Mouse (Mus musculus) cerebellum, adult 18-20 months (tissue): ENCODE data around the gene Amd1.

Experiments used
- DNase-seq, 2 experiments: peaks; one replicate each; pipeline ENCODE4 v3.0.0; 2021

Amd1 gene

GRCm38 (mm10) chr10:40302140-40302985 lies at the start of gene Amd1:
Gene Amd1 (minus strand): TSS chr10:40302186.
- DNase-seq, result peak; percentile 100

DNA sequence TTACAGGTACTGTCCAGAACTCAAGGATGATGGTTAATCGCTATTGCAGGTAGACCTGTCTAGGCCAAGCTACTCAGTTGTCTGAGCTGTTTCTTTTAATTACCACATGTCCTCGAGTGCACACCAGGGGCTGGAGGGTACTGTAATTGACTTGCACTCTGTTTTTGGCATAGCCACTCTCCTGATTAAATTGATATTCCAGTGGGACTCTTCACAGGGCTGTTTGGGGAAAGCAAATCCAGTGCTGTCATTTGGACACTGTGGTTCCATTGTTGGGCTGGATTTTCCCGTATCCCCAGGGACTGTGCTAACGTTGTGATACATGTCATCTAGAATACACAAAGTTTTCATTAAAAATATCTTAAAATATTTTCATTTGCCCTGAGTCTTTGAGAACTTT lies 49.2 kb upstream of the Amd1 start:
- no peak for DNase-seq

DNA sequence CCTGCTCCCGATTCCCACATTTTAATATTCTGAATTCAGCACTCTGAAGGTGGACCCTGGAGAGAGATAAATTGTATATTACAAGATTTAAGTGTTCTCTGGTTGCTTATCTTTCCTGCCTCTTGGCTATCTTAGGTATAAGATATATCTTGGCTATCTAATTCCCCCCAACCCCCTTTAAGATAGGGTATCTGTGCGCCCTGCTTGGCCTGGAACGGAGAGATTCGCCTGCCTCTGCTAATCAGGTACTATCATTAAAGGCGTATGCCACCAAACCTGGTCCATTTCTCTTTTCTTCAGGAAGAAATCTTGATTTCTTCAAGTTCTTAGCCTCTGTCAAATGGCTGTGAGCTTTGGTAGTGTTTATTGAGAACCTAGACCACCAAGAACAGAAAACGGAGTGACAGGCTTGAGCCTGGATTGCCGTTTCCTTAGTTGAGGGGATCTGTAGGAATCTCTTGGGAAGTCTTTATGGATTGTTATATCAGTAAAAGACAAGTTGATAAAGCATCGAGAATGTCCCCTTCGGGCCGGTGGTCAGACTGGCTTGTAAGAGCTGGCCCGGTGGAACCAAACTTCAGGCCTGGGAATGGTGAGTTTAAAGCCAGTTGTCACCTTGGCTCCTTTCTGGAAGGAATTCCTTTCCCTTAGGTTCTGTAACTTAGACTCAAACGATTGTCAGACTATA lies 48.4 kb upstream of the Amd1 start:
- no peak for DNase-seq

GRCm38 (mm10) chr10:40349631-40350177 lies 47.7 kb upstream of the Amd1 start:
- peak; percentile 57 to 62 for DNase-seq

GRCm38 (mm10) chr10:40348566-40349536 lies 46.9 kb upstream of the Amd1 start:
- DNase-seq, result peak; percentile 95 to 99

DNA sequence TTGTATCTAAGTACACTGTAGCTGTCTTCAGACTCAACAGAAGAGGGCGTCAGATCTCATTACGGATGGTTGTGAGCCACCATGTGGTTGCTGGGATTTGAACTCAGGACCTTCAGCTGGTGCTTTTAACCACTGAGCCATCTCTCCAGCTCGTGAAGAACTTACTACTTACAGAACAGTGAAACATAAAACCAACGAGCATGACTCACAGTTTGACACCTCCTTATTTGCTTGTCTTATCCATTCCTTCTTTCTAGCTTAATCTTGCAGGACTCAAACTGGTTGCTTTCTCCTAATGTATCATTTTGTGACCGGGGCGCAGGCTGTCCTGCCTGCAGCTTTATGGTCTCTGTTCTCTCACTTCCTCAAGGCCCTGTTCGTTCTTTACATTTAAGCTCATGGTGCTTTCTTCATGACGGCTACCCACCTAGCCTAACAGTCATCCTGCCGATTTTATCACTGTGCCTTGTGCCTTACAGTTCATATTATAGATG lies 45.5 kb upstream of the Amd1 start:
- no peak for DNase-seq

DNA sequence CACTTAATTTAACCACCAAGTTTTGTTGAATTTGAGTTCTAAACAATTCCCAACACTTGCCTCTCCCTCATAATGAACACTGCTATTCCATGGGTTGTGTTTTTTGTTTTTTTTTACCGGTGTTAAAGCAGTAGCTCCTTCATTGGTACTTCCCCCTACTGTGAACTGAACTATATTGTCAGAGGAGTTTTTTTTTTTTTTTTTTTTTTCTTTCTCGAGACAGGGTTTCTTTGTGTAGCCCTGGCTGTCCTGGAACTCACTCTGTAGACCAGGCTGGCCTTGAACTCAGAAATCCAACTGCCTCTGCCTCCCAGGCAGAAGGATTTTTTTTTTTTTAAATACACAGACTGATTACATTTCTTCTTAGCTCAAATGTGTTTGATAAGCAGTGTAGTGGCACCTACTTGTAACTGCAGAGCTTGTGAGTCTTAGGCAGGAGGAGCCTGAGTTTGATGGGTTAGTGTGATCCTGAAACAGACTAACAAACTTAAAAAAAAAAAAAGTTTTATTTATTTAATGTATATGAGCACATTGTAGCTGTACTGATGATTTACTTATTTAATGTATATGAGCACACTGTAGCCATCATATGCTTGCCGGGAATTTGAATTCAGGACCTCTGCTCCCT lies 44.9 kb upstream of the Amd1 start:
- no peak for DNase-seq

DNA sequence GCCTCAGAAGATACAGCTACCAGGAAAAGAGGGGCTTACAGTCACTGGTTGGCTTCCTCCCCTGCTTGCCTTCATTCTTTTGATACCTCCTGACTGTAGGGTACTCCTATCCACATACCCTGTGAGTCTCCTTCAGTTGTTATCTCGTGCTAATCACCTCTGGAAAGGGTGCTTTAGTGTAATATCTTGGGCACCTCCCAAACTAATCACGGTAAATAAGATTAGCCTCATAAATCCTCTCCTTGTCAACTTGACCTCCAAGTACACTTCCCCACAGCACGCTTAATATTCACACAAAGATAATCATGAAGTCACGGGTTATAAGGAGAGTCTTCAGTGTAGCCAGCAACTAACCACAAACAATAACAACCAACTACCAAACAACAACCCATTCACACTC lies 40.0 kb upstream of the Amd1 start:
- DNase-seq, result no peak

DNA sequence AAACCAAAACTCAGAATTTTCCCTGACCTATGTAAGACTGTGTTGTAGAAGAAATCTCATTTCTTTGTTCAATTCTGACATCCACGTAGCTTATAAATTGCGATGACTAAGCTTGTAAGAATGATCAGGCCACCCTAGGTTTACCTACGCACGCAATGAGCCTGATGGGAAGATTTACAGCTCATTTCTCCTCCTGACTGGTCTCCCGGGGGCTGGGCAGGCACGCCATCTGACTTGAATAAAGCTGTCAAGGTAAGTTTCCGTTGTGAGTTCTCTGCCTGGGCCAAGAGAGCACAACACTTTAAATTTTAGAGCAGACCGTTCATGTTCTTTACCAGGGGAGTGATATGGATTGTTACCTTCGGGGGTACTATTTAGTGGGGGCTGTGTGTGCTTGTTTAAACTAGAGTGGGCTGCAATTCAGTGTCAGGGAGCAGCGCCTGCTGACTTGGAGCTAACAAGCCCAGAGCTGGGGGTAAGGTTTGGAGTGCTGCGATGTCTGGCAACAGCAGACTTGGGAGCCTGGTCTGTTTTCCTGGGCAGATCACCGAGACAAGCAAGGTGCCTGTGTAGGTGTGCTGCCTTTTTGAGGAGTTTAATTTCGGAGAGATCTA lies 37.5 kb upstream of the Amd1 start, which contains the start of gene Cdk19:
Gene Cdk19 (plus strand): TSS at position 214 of the 614 bp plus-strand sequence.
- no peak for DNase-seq

- DNase-seq, result no peak
These were observed 30.9 kb upstream of the Amd1 start for GRCm38 (mm10) chr10:40332864-40333263.

DNA sequence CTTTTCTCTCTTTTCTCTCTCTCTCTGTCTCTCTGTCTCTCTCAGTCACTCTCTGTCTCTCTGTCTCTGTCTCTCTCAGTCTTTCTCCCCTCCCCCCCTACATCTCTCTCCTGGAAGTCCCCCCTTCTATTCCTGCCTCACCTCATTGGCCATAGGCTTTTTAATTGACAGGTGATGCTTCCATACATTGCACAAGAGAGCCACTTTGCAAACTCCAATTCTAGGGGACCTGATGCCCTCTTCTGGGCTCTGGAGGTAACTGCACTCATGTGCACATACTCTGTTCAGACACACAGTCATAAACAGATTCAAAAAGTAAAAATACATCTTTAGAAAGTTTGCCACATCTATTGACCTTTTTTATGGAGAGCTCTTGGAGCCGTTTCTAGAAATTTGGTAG lies 28.3 kb upstream of the Amd1 start:
- no peak for DNase-seq

GRCm38 (mm10) chr10:40328004-40328551 lies 26.1 kb upstream of the Amd1 start:
- DNase-seq, result no peak

DNA sequence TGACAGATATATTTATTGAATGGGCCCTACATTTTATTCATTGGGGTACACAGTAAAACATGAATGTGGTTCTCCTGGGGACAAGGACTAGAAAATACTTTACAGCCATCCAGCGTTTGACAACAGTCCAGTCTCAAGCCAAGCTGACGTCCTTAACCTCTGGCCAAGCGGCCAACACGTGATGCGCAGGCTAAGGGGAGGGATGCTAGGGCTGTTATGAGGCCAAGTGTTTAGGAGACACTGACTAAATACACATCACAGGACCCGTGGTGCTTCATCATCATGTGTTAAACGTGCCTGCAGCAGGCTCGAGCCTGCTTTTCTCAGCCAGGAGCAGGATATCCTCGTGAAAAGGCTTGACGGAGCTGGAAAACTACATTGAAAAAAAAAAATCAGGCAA lies 18.3 kb upstream of the Amd1 start:
- no peak for DNase-seq

DNA sequence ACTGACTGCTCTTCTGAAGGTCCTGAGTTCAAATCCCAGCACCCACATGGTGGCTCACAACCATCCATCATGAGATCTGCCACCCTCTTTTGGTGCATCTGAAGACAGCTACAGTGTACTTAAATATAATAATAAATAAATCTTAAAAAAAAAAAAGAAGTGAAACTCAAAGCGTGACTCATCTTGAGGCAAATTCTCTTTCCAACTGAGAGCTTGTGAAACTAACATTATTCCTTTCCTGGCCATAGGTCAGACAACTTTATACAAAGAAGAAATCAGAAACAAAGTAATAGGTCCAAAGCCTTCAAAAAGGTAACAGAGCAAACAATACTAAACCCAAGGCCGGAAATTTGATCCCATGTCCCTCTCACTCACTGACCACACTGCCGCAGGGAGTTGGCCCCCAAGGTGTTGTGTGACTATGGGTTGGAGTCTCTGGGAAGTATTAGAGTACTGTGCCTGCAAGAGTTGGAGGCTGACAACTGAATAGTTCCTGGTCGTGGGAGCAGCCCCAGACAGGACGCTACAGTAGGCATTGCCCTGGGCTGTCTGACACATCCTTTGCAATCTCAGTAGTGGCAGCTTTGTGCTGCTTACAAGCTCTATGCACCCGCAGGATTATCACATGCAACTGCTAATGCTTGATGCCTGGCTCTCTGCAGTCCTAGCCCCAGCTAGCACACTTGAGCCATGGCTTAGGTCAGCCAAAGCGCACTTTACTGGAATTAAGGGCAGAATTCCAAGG lies 15.0 kb upstream of the Amd1 start:
- no peak for DNase-seq

DNA sequence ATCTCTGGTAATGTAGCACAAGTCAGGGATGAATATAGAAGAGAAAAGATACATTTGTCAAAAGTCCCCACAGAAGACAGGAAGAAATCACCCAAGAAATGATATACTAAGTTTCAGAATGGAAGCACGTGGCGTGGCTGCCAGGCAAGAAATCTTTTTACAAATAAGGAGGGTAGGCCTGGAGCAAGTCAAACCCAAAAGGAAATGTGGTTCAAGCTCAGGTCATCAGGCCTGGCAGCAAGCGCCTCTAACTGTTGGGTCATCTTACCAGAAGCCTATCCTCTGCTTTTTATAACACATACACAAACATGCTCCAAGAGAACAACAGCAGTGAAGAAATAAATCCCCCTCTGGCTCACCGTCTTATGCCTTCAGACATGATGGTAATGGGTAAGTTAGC lies 10.8 kb upstream of the Amd1 start:
- DNase-seq, result no peak

DNA sequence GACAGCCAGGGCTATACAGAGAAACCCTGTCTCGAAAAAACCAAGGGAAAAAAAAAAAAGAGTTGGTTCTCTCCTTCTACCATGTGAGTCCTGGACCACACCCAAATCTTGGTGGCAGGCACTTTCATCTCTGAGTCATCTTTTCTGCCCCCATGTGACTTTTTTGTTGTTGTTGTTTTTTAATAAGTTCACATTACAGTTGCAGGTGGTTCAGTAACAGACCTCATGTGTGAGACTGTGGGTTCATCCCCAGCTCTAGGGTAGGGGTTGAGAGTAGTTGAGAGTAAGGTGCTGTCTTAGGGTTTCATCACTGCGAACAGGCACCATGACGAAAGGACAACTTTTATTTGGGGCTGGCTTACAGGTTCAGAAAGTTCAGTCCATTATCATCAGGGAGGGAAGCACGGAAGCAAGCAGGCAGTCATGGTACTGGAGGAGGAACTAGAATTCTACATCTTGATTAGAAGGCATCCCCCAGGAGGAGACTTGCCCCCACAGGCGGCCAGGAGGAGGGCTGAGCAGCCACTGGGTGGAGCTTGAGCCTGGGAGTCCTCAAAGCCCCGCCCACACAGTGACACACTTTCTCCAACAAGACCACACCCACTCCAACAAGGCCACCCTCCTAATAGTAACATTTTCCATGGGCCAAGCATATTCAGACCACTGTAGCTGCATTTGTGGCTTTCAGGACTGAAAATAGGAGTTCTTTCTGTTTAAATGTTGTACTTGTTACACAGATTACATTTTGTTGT lies 8.1 kb upstream of the Amd1 start:
- no peak for DNase-seq

DNA sequence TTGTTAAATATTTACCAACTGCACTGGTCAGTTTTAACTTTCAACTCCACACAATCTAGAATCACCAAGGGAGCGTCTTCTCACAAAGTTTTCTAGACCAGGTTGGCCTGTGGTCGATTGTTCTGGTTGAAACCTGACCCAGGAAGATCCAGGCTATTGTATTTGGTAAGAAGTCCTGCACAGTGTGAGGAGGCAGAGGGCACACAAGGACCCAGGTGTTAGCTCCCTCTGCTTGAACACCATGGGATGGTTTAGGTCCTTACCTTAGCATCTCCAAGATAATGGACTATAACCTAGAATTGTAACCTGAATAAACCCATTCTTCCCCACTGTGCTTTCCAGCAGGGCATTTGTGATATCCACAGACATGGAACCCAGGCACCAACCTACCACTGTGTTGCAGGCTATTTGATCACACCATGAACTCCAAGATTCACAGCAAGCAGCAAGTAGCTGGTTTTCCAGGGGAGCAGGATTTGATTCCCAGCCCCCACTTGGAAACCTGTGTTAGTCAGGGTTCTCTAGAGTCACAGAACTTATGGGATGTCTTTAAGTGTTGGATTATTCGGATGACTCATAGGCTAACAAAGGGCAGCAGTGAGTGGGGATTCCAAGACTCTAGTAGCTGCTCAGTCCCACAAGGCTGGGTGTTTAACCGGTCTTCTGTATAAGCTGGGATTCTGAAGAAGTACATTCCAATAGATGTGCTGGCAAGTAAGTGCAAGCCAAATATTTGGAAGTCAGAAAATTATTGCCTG lies 6.0 kb upstream of the Amd1 start:
- DNase-seq, result no peak

- no peak for DNase-seq
These were observed 4.0 kb upstream of the Amd1 start for GRCm38 (mm10) chr10:40305989-40306388.
